Mouse (Mus musculus) erythroblast, embryonic 14.5 days (primary cell): ENCODE measurements around the gene Arsj. TPM values are rescaled to one million over a fixed set of nuclear protein-coding genes. Genes with fewer than 3 reads are reported as not detected.

Experiments
- H3K27me3 ChIP-seq: 2 replicates; pipeline ENCODE4 v1.6.1; 2012; ENCODE audit warnings: inconsistent platforms; ENCODE audit not compliant: control insufficient read depth
- H3K36me3 ChIP-seq: 2 replicates; pipeline ENCODE4 v1.6.1; 2012; ENCODE audit warnings: mild to moderate bottlenecking, inconsistent platforms; ENCODE audit not compliant: control insufficient read depth
- H3K4me1 ChIP-seq: 2 replicates; pipeline ENCODE4 v1.6.1; 2012; ENCODE audit warnings: inconsistent platforms; ENCODE audit not compliant: control insufficient read depth
- H3K4me3 ChIP-seq: replicated peaks from 2 replicates; pipeline ENCODE3; 2012; ENCODE audit warnings: moderate library complexity, mild to moderate bottlenecking, inconsistent platforms
- H3K9me3 ChIP-seq: 2 replicates; pipeline ENCODE4 v1.6.1; 2012; ENCODE audit warnings: low read length, inconsistent platforms, mixed read lengths; ENCODE audit not compliant: control insufficient read depth
- GATA1 ChIP-seq: IDR thresholded peaks from 2 replicates; pipeline ENCODE4 v1.6.1; 2012; ENCODE audit warnings: low read length, inconsistent platforms, mixed read lengths
- TAL1 ChIP-seq: IDR thresholded peaks from 3 replicates; pipeline ENCODE4 v1.6.1; 2012; ENCODE audit warnings: low read length, inconsistent platforms, mixed read lengths
- polyA plus RNA-seq: library from polyadenylated mRNA; stranded (reverse); fragments of >175 nt; gene quantifications from 2 replicates; pipeline ENCODE4 v1.2.3, GENCODE M21; 2012

Arsj gene
- polyA plus RNA-seq, 1 experiment = not detected

- Histone ChIP-seq H3K9me3 (no peaks in the 10 kb centered on the region; the same call in 1 of the 2 replicates), H3K4me1 (no peaks in the 10 kb centered on the region), H3K36me3 (no peaks in the 10 kb centered on the region), H3K4me3 (no peak overlapping the region), H3K27me3 (no peaks in the 10 kb centered on the region)
- TF ChIP-seq TAL1 (no peak), GATA1 (no peak)
These were observed 99.8 kb downstream of the Arsj start for GRCm38 (mm10) chr3:126463119-126463815.

DNA sequence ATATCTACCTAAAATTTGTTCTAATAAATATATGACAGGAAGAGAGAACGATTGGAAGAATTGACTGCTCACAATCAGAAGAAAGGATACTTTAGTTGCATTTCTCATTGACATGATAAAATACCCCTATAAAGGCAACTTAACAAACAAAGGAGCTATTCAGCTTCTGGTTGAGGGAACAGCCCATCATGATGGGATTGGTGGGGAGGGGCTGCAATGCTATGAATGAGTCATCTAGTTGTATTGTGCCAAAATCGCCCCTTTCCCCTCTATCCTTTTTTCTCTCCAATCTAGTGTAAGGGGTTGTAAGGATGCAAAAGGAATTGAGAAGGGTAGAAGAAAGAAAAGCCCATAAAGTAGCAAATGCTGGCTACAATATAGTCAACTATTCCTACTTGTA is 100.8 kb downstream of the Arsj start:
- H3K4me3 ChIP-seq = no peak overlapping the region
- no peaks in the 10 kb centered on the region for H3K27me3 ChIP-seq
- H3K4me1 ChIP-seq = no peaks in the 10 kb centered on the region
- TF ChIP-seq GATA1 (no peak), TAL1 (no peak)
- H3K36me3 ChIP-seq = no peaks in the 10 kb centered on the region
- no peaks in the 10 kb centered on the region; the same call in 1 of the 2 replicates for H3K9me3 ChIP-seq

Other genes with a start within 250 kb of the Arsj start
- gene Camk2d, start 232.6 kb downstream of the Arsj start, polyA plus RNA-seq = 0.02 TPM in 1 of 2 replicates, not detected in the other